Mouse (Mus musculus): ENCODE data around the gene Vkorc1l1.
A peak's percentile ranks its signal among the peaks of the same experiment; 100 is the strongest.

Vkorc1l1 gene

GRCm38 (mm10) chr5:130001356-130001987 is 59.7 kb downstream of the Vkorc1l1 start:
- DNase-seq (ENCODE audit: low spot score in 2 of 2): no peak

GRCm38 (mm10) chr5:130002301-130003146 is 60.8 kb downstream of the Vkorc1l1 start, which contains the start of gene Gusb:
Gusb (minus strand) TSS chr5:130003049.
- peak; percentile 70 to 72 for DNase-seq (ENCODE audit: low spot score in 2 of 2)

GRCm38 (mm10) chr5:130003229-130003628 is 61.5 kb downstream of the Vkorc1l1 start:
- DNase-seq (ENCODE audit: low spot score in 2 of 2): no peak

GRCm38 (mm10) chr5:130007344-130007743 is 65.6 kb downstream of the Vkorc1l1 start:
- no peak for DNase-seq (ENCODE audit: low spot score in 2 of 2)

- DNase-seq (ENCODE audit: low spot score in 2 of 2): no peak
These were observed 66.3 kb downstream of the Vkorc1l1 start for GRCm38 (mm10) chr5:130008034-130008590.

GRCm38 (mm10) chr5:130009784-130010183 is 68.0 kb downstream of the Vkorc1l1 start:
- DNase-seq (ENCODE audit: low spot score in 2 of 2): no peak

- no peak for DNase-seq (ENCODE audit: low spot score in 2 of 2)
These were observed 69.2 kb downstream of the Vkorc1l1 start for GRCm38 (mm10) chr5:130010961-130011360.

GRCm38 (mm10) chr5:130015104-130015503 is 73.3 kb downstream of the Vkorc1l1 start:
- no peak for DNase-seq (ENCODE audit: low spot score in 2 of 2)

- no peak for DNase-seq (ENCODE audit: low spot score in 2 of 2)
These were observed 77.7 kb downstream of the Vkorc1l1 start for GRCm38 (mm10) chr5:130019461-130019860.

- DNase-seq (ENCODE audit: low spot score in 2 of 2): no peak
These were observed 79.7 kb downstream of the Vkorc1l1 start for GRCm38 (mm10) chr5:130021361-130021966.

GRCm38 (mm10) chr5:130022366-130022765 is 80.6 kb downstream of the Vkorc1l1 start:
- no peak for DNase-seq (ENCODE audit: low spot score in 2 of 2)

GRCm38 (mm10) chr5:130023067-130023766 is 81.4 kb downstream of the Vkorc1l1 start:
- no peak for DNase-seq (ENCODE audit: low spot score in 2 of 2)

GRCm38 (mm10) chr5:130023767-130024539 is 82.2 kb downstream of the Vkorc1l1 start:
- DNase-seq (ENCODE audit: low spot score in 2 of 2): peak; percentile 66 to 70

- DNase-seq (ENCODE audit: low spot score in 2 of 2): no peak
These were observed 85.4 kb downstream of the Vkorc1l1 start for GRCm38 (mm10) chr5:130027134-130027533.

- DNase-seq (ENCODE audit: low spot score in 2 of 2): no peak
These were observed 85.9 kb downstream of the Vkorc1l1 start for GRCm38 (mm10) chr5:130027696-130028095.

GRCm38 (mm10) chr5:130029142-130029897 is 87.5 kb downstream of the Vkorc1l1 start, which contains the start of the genes Asl and Crcp:
Asl (minus strand) TSS chr5:130029247.
Crcp (plus strand) TSS chr5:130029290.
- DNase-seq (ENCODE audit: low spot score in 2 of 2): peak; percentile 91 to 92

- DNase-seq (ENCODE audit: low spot score in 2 of 2): no peak
These were observed 89.9 kb downstream of the Vkorc1l1 start for GRCm38 (mm10) chr5:130031410-130032390.

GRCm38 (mm10) chr5:130033869-130034268 is 92.1 kb downstream of the Vkorc1l1 start:
- DNase-seq (ENCODE audit: low spot score in 2 of 2): no peak
